Mouse (Mus musculus): ENCODE measurements around the gene E130114P18Rik. TPM values are rescaled to one million over a fixed set of nuclear protein-coding genes. Genes with fewer than 3 reads are reported as not detected.

The E130114P18Rik gene
- polyA plus RNA-seq, 1 experiment from 2014 or later = 71.1 TPM

DNA sequence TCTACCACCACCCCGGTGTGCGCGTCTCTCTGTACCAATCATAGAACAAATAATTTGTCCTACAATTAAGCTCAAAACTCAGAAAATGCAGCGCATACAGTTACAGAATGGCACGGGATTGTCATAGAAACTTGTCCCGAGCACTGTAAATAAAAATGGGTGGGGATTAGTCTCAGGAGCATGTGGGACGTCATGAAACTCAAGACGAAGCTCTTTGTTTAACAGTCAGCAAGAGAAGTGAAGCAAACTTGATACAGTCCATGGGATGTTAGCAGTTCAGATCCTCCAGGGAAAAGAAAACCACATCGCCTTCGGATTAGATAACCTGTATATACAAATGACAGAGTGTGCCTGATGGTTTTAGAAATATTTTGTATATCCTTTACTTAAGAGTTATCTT is 18.6 kb upstream of the E130114P18Rik start:
- no peak overlapping the region for H3K4me2 ChIP-seq
- H3K27me3 ChIP-seq = no peaks in the 10 kb centered on the region
- no peak overlapping the region for H3K9ac ChIP-seq
- H3K4me3 ChIP-seq = no peak overlapping the region
- 76% methylated on average over 10 of the region's 10 CpGs for WGBS
- H3K4me1 ChIP-seq = peaks cover 39% of the 10 kb centered on the region
- H3K9me3 ChIP-seq (replicated peaks) = no peaks in the 10 kb centered on the region
- peaks cover 17% of the 10 kb centered on the region; the same call in 1 of the 2 replicates for H3K36me3 ChIP-seq (ENCODE audit: poor library complexity, severe bottlenecking)
- no peak for ATAC-seq
- no peak overlapping the region for H3K27ac ChIP-seq

DNA sequence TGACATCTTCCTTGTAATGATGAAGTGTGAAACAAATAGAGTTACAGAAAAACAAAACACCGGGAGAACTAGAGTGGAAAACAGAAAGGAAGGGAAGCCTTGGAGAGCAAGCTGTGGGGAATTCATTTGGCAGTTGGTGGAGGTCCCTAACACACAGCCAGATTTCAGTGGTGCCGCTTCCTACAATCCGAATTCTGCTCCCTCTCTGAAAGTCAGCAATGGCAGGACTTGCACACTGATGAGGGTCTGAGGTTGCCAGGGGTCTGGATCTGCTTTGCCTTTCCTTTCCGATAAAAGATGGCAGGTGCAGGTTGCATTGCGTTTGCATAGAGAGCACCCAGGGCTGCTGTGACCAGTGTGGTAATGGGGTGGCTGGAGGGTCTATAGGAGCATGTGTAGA is 18.1 kb upstream of the E130114P18Rik start:
- peak overlapping the region; percentile 8; the same call in 1 of the 2 replicates for H3K27ac ChIP-seq
- no peak for ATAC-seq
- H3K27me3 ChIP-seq = no peaks in the 10 kb centered on the region
- no peaks in the 10 kb centered on the region for H3K9me3 ChIP-seq (replicated peaks)
- peaks cover 45% of the 10 kb centered on the region for H3K4me1 ChIP-seq
- H3K9ac ChIP-seq = no peak overlapping the region
- no peak overlapping the region for H3K4me2 ChIP-seq
- peaks cover 16% of the 10 kb centered on the region; the same call in 1 of the 2 replicates for H3K36me3 ChIP-seq (ENCODE audit: poor library complexity, severe bottlenecking)
- no peak overlapping the region for H3K4me3 ChIP-seq
- 68% methylated on average over 5 of the region's 5 CpGs for WGBS

DNA sequence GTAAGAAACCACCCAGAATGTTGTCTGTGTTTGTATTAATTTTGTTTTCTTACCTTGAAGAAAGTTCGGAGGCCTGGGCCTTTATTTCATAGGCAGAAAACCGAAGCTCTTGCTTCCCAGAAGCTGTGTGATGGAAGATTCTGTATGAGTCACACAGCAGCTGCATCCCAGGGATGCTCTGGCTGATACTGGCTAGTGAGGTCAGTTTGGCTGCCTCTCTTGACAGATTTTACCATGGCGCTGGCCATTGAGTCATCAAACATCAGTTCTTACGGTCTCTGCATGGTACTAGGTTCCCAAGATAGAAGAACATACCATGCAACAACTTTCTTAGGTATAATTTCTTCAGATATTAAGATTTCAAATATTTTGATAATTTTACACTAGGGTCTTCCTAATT is 17.0 kb upstream of the E130114P18Rik start:
- Histone ChIP-seq H3K4me3 (no peak overlapping the region), H3K4me1 (peaks cover 50% of the 10 kb centered on the region), H3K27me3 (no peaks in the 10 kb centered on the region), H3K27ac (no peak overlapping the region), H3K4me2 (no peak overlapping the region), H3K36me3 (ENCODE audit: poor library complexity, severe bottlenecking) (peaks cover 12% of the 10 kb centered on the region; the same call in 1 of the 2 replicates), H3K9ac (no peak overlapping the region), H3K9me3 (replicated peaks) (no peaks in the 10 kb centered on the region)
- ATAC-seq = no peak
- 90% methylated on average over 4 of the region's 4 CpGs for WGBS

DNA sequence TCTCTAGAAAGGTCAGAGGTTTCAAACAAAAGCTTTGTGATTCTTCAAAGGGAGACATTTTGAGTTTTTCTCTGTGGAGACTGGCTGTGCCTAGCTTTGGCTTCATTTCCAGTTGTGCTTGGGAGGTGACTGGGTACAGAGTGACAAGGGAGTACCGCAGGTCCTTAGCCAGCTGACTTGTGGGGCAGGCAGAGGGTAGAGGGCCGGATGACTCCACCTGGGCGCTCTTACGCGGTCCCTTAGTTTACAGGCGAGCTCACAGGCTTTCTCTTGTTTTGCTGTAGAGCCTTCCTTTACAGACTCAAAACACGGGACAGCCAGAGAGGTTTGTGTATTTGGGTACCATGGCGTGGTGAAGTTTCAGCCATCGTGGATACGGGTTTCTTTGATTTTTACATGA is 16.1 kb upstream of the E130114P18Rik start:
- Histone ChIP-seq H3K9ac (no peak overlapping the region), H3K27ac (no peak overlapping the region), H3K9me3 (replicated peaks) (no peaks in the 10 kb centered on the region), H3K27me3 (no peaks in the 10 kb centered on the region), H3K4me1 (peaks cover 60% of the 10 kb centered on the region), H3K4me3 (no peak overlapping the region), H3K4me2 (no peak overlapping the region), H3K36me3 (ENCODE audit: poor library complexity, severe bottlenecking) (peaks cover 11% of the 10 kb centered on the region; the same call in 1 of the 2 replicates)
- ATAC-seq = no peak
- WGBS = 84% methylated on average over 10 of the region's 10 CpGs

DNA sequence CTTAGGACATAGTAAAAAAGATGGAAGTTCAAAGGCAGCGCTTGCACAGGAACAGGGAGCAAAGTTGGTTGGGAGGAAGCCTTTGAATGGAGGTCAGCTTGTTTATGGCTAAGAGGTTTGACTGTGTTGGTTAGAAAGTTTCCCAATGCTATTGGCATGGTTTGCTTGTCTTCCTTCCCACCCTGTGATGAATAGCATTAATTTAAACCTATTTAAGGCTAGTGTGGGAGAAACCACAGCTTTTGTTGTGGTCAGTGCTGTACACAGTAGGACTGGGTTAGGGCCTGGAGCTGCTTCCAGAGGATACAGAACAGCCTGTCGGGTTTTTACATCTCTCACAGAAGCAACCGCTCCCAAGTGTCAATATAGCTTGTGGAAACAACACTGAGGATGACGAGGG is 10.7 kb upstream of the E130114P18Rik start:
- Histone ChIP-seq H3K36me3 (ENCODE audit: poor library complexity, severe bottlenecking) (peaks cover 26% of the 10 kb centered on the region), H3K4me2 (peak overlapping the region; percentile 33), H3K27ac (peak overlapping the region; percentile 68), H3K4me1 (peaks cover 77% of the 10 kb centered on the region), H3K27me3 (no peaks in the 10 kb centered on the region), H3K9ac (peak overlapping the region; percentile 30; the same call in 1 of the 2 replicates), H3K4me3 (no peak overlapping the region), H3K9me3 (replicated peaks) (no peaks in the 10 kb centered on the region)
- ATAC-seq = no peak
- WGBS = 43% methylated on average over 4 of the region's 4 CpGs

DNA sequence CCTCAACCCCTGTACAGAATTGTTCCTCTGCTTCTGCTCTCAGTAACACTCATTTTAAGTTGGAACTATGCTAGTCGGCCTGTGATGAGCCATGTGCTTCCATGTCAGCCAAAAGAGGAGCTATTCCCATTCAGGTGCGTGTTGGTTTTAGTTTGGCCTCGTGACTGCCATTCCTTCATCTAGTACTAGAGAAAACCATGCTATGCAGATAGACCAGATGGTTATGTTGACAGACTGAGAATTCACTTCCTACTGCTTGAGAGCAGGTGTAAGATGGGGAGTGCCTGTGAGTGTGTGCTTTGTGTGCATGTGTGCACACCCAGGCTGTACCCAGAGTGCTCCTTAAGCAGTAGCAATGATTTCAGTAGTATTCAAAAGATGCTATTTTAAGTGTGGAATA is 9.6 kb upstream of the E130114P18Rik start:
- WGBS = 58% methylated on average over 3 of the region's 3 CpGs
- peaks cover 33% of the 10 kb centered on the region for H3K36me3 ChIP-seq (ENCODE audit: poor library complexity, severe bottlenecking)
- H3K9me3 ChIP-seq (replicated peaks) = no peaks in the 10 kb centered on the region
- peak overlapping the region; percentile 26; the same call in 1 of the 2 replicates for H3K4me2 ChIP-seq
- no peak overlapping the region for H3K4me3 ChIP-seq
- no peak overlapping the region; the same call in 1 of the 2 replicates for H3K9ac ChIP-seq
- ATAC-seq = peak; percentile 77
- no peaks in the 10 kb centered on the region for H3K27me3 ChIP-seq
- peaks cover 81% of the 10 kb centered on the region for H3K4me1 ChIP-seq
- peak overlapping the region; percentile 35 for H3K27ac ChIP-seq

DNA sequence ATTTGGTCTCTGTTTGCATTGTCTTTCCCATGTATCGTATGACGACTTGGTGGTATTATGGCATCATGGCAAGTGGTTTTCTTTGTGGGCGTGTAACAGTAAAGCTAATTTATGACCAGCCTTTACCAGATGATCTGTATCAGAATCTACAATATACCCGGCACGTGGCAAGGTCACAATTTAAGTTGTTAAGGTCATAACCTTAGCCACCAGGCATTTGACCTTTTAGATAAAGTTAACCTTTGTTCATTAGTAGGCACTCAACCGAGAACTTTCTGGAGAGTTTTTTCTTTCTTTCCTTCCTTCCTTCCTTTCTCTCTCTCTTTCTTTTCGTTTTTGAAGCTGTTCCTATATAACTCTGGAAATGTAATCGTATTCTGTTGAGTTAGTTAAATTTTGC is 8.7 kb upstream of the E130114P18Rik start:
- Histone ChIP-seq H3K27me3 (no peaks in the 10 kb centered on the region), H3K4me3 (no peak overlapping the region), H3K4me1 (peaks cover 75% of the 10 kb centered on the region), H3K9me3 (replicated peaks) (no peaks in the 10 kb centered on the region), H3K9ac (no peak overlapping the region), H3K36me3 (ENCODE audit: poor library complexity, severe bottlenecking) (peaks cover 32% of the 10 kb centered on the region), H3K27ac (no peak overlapping the region), H3K4me2 (no peak overlapping the region)
- 66% methylated on average over 8 of the region's 8 CpGs for WGBS
- ATAC-seq = no peak

DNA sequence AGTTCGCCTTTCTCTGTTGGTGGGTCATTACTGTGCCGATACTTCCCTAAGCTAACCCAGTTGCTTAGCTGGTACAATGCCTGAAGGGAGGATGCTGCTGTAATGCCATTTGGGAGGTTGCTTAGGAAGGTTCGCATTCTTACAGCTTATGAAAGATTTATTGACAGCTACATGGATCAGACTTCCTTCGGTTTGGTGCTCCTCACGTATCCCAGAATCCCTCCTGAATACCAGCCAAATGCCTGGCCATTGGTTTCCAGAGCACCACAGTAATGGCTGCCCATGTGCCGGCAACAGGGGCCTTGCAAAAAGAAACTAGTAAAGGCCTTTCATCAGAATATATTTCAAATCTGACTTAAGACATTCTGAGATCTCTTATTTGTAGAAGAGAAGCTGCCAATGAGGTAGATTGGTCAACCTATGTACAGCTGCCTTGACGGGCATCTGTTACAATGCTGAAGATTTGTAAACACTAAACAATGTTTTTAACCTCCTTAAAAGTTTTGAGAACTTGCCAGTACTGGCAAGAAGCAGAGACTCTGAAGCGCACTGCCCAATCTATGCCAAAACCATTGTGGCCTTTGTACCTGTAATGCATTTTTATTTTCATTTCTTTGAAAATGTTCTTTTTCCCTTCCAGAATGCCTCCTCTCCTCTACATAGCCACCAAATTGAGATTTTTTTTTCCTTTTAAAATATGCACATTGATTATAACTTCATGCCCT is 7.8 kb upstream of the E130114P18Rik start:
- ATAC-seq = no peak
- Histone ChIP-seq H3K4me1 (peaks cover 73% of the 10 kb centered on the region), H3K9me3 (replicated peaks) (no peaks in the 10 kb centered on the region), H3K27me3 (no peaks in the 10 kb centered on the region), H3K4me3 (peak overlapping the region; percentile 4; the same call in 1 of the 2 replicates), H3K9ac (peak overlapping the region; percentile 27; the same call in 1 of the 2 replicates), H3K27ac (peak overlapping the region; percentile 69), H3K36me3 (ENCODE audit: poor library complexity, severe bottlenecking) (peaks cover 32% of the 10 kb centered on the region), H3K4me2 (peak overlapping the region; percentile 32)
- WGBS = 68% methylated on average over 8 of the region's 8 CpGs

DNA sequence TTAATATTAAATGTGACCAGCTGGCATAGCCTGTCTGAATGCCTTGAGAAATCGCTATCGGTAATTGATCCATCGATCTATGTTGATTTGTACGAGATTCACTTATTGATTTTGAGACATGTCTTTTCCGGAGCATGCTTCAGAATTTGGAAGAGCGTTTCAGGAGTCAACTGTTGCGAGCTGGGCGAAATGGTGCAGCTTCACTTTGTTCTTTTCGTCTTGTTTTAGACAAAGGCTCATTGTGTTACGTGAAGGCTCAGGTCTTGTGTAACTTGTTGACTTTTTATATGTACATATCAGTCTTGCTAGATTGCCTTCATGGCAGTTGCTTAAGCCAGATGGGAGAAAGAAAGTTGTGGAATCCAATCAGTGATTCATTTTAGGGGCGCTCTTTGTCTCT is 6.4 kb upstream of the E130114P18Rik start:
- no peak overlapping the region for H3K4me3 ChIP-seq
- ATAC-seq = no peak
- H3K4me1 ChIP-seq = peaks cover 64% of the 10 kb centered on the region
- H3K4me2 ChIP-seq = peak overlapping the region; percentile 14
- H3K36me3 ChIP-seq (ENCODE audit: poor library complexity, severe bottlenecking) = peaks cover 32% of the 10 kb centered on the region
- H3K9me3 ChIP-seq (replicated peaks) = no peaks in the 10 kb centered on the region
- no peaks in the 10 kb centered on the region for H3K27me3 ChIP-seq
- H3K9ac ChIP-seq = no peak overlapping the region
- WGBS = 85% methylated on average over 11 of the region's 11 CpGs
- no peak overlapping the region for H3K27ac ChIP-seq

DNA sequence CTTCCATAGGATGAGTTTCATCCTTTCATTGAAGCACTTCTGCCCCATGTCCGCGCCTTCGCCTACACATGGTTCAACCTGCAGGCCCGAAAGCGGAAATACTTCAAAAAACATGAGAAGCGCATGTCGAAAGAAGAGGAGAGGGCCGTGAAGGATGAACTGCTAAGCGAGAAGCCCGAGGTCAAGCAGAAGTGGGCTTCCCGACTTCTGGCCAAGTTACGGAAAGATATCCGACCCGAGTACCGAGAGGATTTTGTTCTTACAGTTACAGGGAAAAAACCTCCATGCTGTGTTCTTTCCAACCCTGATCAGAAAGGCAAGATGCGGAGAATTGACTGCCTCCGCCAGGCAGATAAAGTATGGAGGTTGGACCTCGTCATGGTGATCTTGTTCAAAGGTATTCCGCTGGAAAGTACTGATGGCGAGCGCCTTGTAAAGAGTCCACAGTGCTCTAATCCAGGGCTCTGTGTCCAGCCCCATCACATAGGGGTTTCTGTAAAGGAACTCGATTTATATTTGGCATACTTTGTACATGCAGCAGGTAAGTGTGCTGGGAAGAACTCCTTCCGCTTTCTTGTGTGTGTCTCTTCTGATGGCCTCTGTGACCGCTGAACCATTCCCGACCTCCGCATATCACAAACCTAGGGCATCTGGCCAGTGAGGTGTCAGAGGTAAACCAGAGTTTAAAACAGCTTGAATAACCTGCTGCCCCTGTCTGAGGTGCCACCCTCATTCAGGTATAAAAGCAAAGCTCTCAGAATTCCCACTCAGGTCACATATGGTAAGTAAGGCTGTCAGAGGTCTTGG is 5.4 kb upstream of the E130114P18Rik start:
- H3K27me3 ChIP-seq = no peaks in the 10 kb centered on the region
- no peak overlapping the region for H3K4me3 ChIP-seq
- peaks cover 54% of the 10 kb centered on the region for H3K4me1 ChIP-seq
- no peak overlapping the region for H3K9ac ChIP-seq
- H3K36me3 ChIP-seq (ENCODE audit: poor library complexity, severe bottlenecking) = peaks cover 32% of the 10 kb centered on the region
- 95% methylated on average over 26 of the region's 26 CpGs for WGBS
- H3K9me3 ChIP-seq (replicated peaks) = no peaks in the 10 kb centered on the region
- H3K4me2 ChIP-seq = peak overlapping the region; percentile 35; the same call in 1 of the 2 replicates
- no peak overlapping the region for H3K27ac ChIP-seq
- no peak for ATAC-seq

DNA sequence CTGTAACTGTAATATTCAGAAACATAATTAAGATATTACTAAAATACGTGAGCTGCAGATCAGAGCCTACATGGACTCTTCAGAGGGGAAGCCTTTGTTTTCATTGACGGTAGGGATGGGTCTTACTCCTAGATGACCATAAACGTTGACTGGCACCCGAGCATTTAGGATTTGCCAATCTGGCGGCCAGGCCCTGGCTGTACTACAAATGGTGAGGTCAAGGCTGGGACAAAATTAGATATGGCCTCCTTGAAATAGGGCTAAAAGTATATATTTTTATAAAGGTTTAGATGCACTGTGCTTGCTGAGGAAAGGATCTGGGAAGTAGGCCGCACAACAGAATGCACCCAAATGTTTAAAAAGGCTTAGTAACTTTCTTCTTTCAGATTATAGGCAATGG is 4.6 kb upstream of the E130114P18Rik start:
- Histone ChIP-seq H3K27ac (no peak overlapping the region; the same call in 1 of the 2 replicates), H3K4me2 (peak overlapping the region; percentile 35), H3K9ac (no peak overlapping the region), H3K9me3 (replicated peaks) (no peaks in the 10 kb centered on the region), H3K27me3 (no peaks in the 10 kb centered on the region), H3K36me3 (ENCODE audit: poor library complexity, severe bottlenecking) (peaks cover 32% of the 10 kb centered on the region), H3K4me1 (peaks cover 51% of the 10 kb centered on the region), H3K4me3 (no peak overlapping the region)
- ATAC-seq = no peak
- 86% methylated on average over 6 of the region's 6 CpGs for WGBS

DNA sequence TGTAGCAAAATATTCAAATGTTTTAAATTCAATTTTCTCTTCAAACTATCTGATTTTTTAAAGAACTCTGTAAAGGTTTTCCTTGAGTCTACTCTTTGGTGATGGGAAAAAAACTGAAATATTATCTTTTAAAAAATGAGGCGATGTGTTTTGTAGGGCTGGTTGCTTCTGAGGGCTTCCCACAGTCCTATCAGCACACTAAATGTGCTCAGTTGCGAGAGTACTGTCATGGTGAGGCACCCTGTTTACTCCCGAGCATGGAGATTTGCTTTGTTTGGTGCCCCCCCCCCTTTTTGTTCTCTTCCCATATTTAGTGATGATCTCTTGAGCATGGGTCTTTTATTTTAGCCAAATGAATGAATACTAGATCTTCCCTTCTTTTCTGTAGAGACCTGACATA is 4.2 kb upstream of the E130114P18Rik start:
- 70% methylated on average over 3 of the region's 3 CpGs for WGBS
- no peaks in the 10 kb centered on the region for H3K27me3 ChIP-seq
- peaks cover 28% of the 10 kb centered on the region for H3K36me3 ChIP-seq (ENCODE audit: poor library complexity, severe bottlenecking)
- no peak for ATAC-seq
- H3K9ac ChIP-seq = peak overlapping the region; percentile 50; the same call in 1 of the 2 replicates
- peak overlapping the region; percentile 10; the same call in 1 of the 2 replicates for H3K4me3 ChIP-seq
- H3K27ac ChIP-seq = no peak overlapping the region; the same call in 1 of the 2 replicates
- H3K9me3 ChIP-seq (replicated peaks) = no peaks in the 10 kb centered on the region
- peaks cover 47% of the 10 kb centered on the region for H3K4me1 ChIP-seq
- H3K4me2 ChIP-seq = peak overlapping the region; percentile 35
